Mouse (Mus musculus) liver, embryonic 11.5 days (tissue): ENCODE measurements around the gene Cdh20. TPM values are rescaled to one million over a fixed set of nuclear protein-coding genes. Genes with fewer than 3 reads are reported as not detected.

ENCODE experiments used
- ATAC-seq: fragments of 200-750 bp; cut with Nextera tagmentation; replicated peaks from 2 replicates; pipeline ENCODE4 v1.8.0; 2017; ENCODE audit warnings: moderate number of reproducible peaks, mild to moderate bottlenecking, moderate TSS enrichment, moderate library complexity; ENCODE audit not compliant: low FRiP score
- DNase-seq: peaks from one replicate; pipeline ENCODE4 v3.0.0-alpha.2; 2017; ENCODE audit warnings: low spot score
- H3K27ac ChIP-seq: fragments of 300-500 bp; sonication (generic); 2 replicates; pipeline ENCODE4 v1.5.1; 2014; ENCODE audit warnings: mild to moderate bottlenecking, low read depth, low read length, control low read depth
- H3K27me3 ChIP-seq: fragments of 300-500 bp; sonication (generic); replicated peaks from 2 replicates; pipeline ENCODE4 v1.6.1; 2014; ENCODE audit warnings: low read length, mixed read lengths; ENCODE audit not compliant: control insufficient read depth, insufficient read depth
- H3K36me3 ChIP-seq: fragments of 300-500 bp; sonication (generic); 2 replicates; pipeline ENCODE4 v1.6.1; 2014; ENCODE audit warnings: mild to moderate bottlenecking, low read length, moderate library complexity, mixed read lengths; ENCODE audit not compliant: control insufficient read depth, insufficient read depth
- H3K4me1 ChIP-seq: fragments of 300-500 bp; sonication (generic); replicated peaks from 2 replicates; pipeline ENCODE4 v1.6.1; 2014; ENCODE audit warnings: low read length, mixed read lengths; ENCODE audit not compliant: control insufficient read depth, insufficient read depth
- H3K4me2 ChIP-seq: fragments of 300-500 bp; sonication (generic); 2 replicates; pipeline ENCODE4 v1.6.1; 2014; ENCODE audit warnings: mild to moderate bottlenecking, control low read depth, moderate library complexity
- H3K4me3 ChIP-seq: fragments of 300-500 bp; sonication (generic); 2 replicates; pipeline ENCODE4 v1.5.1; 2014; ENCODE audit warnings: low read depth, low read length, control low read depth
- H3K9ac ChIP-seq: fragments of 300-500 bp; sonication (generic); 2 replicates; pipeline ENCODE4 v1.6.1; 2014; ENCODE audit warnings: low read depth, low read length, control low read depth
- H3K9me3 ChIP-seq: fragments of 300-500 bp; sonication (generic); 2 replicates; pipeline ENCODE4 v1.6.1; 2016; ENCODE audit warnings: low read length, inconsistent platforms, mixed read lengths; ENCODE audit not compliant: control insufficient read depth
- WGBS: fragments of 180-500 bp; shearing (Covaris S2); extraction: QIAGEN DNeasy Blood & Tissue Kit; methylation state at CpG from one replicate; pipeline ENCODE4 v1.1.7; 2014; 5-methylcytosine and 5-hydroxymethylcytosine counted together
- polyA plus RNA-seq: library from polyadenylated mRNA; unstranded; fragments of >200 nt; fragmentation: Nextera tagmentation; extraction: Ambion mirVana; gene quantifications from 2 replicates; pipeline ENCODE4 v1.2.1, GENCODE M21; 2014

Cdh20 gene
- polyA plus RNA-seq: not detected in 2 replicates

DNA sequence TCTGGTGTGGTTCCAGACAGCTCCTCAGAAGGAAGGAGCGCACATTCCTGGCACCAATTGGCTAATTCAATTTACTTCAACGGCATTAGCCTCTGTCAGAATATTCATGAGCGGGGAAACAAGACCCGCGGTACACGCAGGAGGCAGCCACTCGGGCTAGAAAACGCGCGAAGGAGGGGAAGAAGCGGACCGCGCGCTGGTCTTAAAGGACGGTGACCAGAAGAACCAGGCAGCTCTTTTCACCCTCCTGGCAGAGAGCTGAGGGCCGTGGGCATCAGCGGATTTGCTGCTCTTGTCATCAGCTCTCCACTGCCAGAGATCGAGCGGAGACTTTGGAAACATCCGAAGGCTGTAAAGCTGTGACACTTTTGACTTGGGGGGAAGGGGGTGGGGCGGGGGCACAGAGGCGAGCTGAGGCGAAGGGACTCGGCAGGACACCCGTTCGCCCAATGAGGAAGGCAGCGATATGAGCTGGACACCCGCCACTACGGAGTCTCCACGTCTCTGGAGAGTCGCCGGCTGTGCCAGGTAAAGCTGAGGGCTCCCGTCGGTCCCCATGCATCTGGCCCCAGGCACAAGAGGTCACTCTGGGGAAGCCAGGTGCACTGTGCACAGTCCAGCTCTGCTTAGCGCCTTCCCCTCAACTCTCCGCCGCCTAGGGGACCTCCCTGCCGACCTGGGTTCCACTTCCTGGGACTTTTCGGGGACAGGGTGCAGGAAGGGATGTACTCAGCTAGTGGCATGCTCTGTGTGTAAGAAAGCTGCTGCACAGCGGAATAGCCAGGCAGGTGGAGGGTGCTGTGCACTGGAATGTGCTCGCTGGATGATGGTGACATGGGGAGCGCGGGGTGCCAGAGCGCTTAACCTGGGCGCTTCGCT, at the start of gene Cdh20:
Gene Cdh20, plus strand, starts transcription at position 159 of the 879 bp plus-strand sequence.
- Histone ChIP-seq H3K4me1 (no peaks in the 10 kb centered on the region), H3K4me3 (peak within 1 kb of the TSS; percentile 43), H3K36me3 (no peaks in the 10 kb centered on the region), H3K9me3 (no peaks in the 10 kb centered on the region), H3K4me2 (peak within 1 kb of the TSS; percentile 68), H3K27me3 (peaks cover 26% of the 10 kb centered on the region), H3K27ac (no peak within 1 kb of the TSS), H3K9ac (no peak within 1 kb of the TSS)
- 2% methylated on average over 46 of the region's 46 CpGs for WGBS
- DNase-seq (peak; percentile 36), ATAC-seq (peak; percentile 20; the same call in 1 of the 2 replicates)

DNA sequence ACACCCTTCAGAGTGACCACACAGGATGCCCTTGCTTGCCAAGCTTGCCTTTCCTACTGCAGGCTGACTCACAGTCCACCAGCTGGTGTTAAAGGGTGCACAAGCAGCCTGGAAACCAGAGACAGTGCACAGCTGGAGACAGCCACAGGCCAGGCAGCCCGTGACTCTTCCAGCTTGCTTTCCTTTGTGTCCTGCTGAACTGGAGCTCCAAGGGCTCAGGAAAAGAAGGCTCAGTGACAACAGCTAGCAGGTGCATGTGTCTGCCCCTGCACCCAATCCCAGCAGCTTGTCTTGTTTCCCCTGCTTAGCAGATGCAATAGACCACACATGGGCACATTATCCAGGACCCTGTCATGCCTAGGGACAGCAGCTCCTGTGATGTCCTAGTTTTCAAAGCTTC, 21.5 kb upstream of the Cdh20 start:
- ATAC-seq: no peak

GRCm38 (mm10) chr1:104747438-104747837, 20.9 kb upstream of the Cdh20 start:
- DNase-seq (no peak), ATAC-seq (no peak)
- WGBS: 70% methylated on average over 4 of the region's 4 CpGs
- no peak overlapping the region for H3K4me3 ChIP-seq
- no peaks in the 10 kb centered on the region for H3K9me3 ChIP-seq
- no peak overlapping the region for H3K9ac ChIP-seq
- no peaks in the 10 kb centered on the region for H3K27me3 ChIP-seq
- H3K36me3 ChIP-seq: no peaks in the 10 kb centered on the region
- no peaks in the 10 kb centered on the region for H3K4me1 ChIP-seq
- no peak overlapping the region for H3K27ac ChIP-seq
- no peak overlapping the region for H3K4me2 ChIP-seq

More for the DNA sequence above, 21.5 kb upstream of the Cdh20 start:
- DNase-seq: no peak
- H3K36me3 ChIP-seq: no peaks in the 10 kb centered on the region
- WGBS: 9% methylated on average over 1 of the region's 1 CpGs
- H3K4me1 ChIP-seq: no peaks in the 10 kb centered on the region
- no peak overlapping the region for H3K4me3 ChIP-seq
- no peak overlapping the region for H3K9ac ChIP-seq
- H3K27me3 ChIP-seq: no peaks in the 10 kb centered on the region
- no peaks in the 10 kb centered on the region for H3K9me3 ChIP-seq
- no peak overlapping the region for H3K27ac ChIP-seq
- no peak overlapping the region for H3K4me2 ChIP-seq

- Histone ChIP-seq H3K9ac (no peak overlapping the region), H3K4me1 (no peaks in the 10 kb centered on the region), H3K27ac (no peak overlapping the region), H3K36me3 (no peaks in the 10 kb centered on the region), H3K4me2 (no peak overlapping the region), H3K27me3 (no peaks in the 10 kb centered on the region), H3K4me3 (no peak overlapping the region), H3K9me3 (no peaks in the 10 kb centered on the region)
- WGBS: 76% methylated on average over 8 of the region's 8 CpGs
- ATAC-seq: no peak
- DNase-seq: no peak
Measured at GRCm38 (mm10) chr1:104754483-104754882, 13.8 kb upstream of the Cdh20 start.

DNA sequence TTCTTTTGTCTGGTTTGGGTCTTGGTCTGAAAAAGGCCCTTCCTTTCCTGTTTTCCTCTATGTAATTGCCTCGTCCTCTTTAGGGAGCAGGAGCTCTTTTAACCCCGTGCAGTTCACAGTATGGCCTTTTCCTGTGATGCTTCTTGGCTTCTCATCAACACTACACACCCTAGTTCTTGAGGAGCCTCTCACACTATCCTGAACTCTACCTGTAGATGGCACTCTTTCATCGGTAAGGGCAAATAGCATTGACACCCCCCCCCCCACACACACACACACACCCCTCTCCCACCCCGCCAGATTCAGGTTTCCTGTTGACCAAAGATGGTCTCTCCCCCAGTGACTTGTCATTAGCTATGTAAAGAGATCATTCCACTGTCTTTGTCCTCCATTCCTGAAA, 12.4 kb upstream of the Cdh20 start:
- no peak overlapping the region for H3K9ac ChIP-seq
- no peaks in the 10 kb centered on the region for H3K27me3 ChIP-seq
- H3K36me3 ChIP-seq: no peaks in the 10 kb centered on the region
- ATAC-seq (no peak), DNase-seq (no peak)
- no peak overlapping the region for H3K4me2 ChIP-seq
- H3K4me1 ChIP-seq: no peaks in the 10 kb centered on the region
- no peak overlapping the region for H3K4me3 ChIP-seq
- 41% methylated on average over 4 of the region's 4 CpGs for WGBS
- H3K9me3 ChIP-seq: no peaks in the 10 kb centered on the region
- no peak overlapping the region for H3K27ac ChIP-seq

- DNase-seq (peak; percentile 36), ATAC-seq (no peak)
- Histone ChIP-seq H3K4me2 (peak overlapping the region; percentile 68), H3K9ac (no peak overlapping the region), H3K27ac (no peak overlapping the region), H3K27me3 (peaks cover 26% of the 10 kb centered on the region), H3K9me3 (no peaks in the 10 kb centered on the region), H3K4me1 (no peaks in the 10 kb centered on the region), H3K4me3 (peak overlapping the region; percentile 43), H3K36me3 (no peaks in the 10 kb centered on the region)
- under 1% methylated on average over 12 of the region's 12 CpGs for WGBS
Measured at GRCm38 (mm10) chr1:104769250-104769607, 900 bp downstream of the Cdh20 start.

GRCm38 (mm10) chr1:104771937-104772336, 3.6 kb downstream of the Cdh20 start:
- Histone ChIP-seq H3K9ac (no peak overlapping the region), H3K36me3 (no peaks in the 10 kb centered on the region), H3K27ac (no peak overlapping the region), H3K4me2 (no peak overlapping the region), H3K27me3 (peaks cover 26% of the 10 kb centered on the region), H3K4me1 (no peaks in the 10 kb centered on the region), H3K4me3 (no peak overlapping the region), H3K9me3 (no peaks in the 10 kb centered on the region)
- WGBS: 68% methylated on average over 4 of the region's 4 CpGs
- ATAC-seq (no peak), DNase-seq (no peak)

- no peaks in the 10 kb centered on the region for H3K9me3 ChIP-seq
- H3K9ac ChIP-seq: no peak overlapping the region
- DNase-seq (no peak), ATAC-seq (no peak)
- H3K36me3 ChIP-seq: no peaks in the 10 kb centered on the region
- no peak overlapping the region for H3K4me3 ChIP-seq
- H3K27me3 ChIP-seq: peaks cover 22% of the 10 kb centered on the region
- H3K4me2 ChIP-seq: no peak overlapping the region
- no peak overlapping the region for H3K27ac ChIP-seq
- 82% methylated on average over 2 of the region's 2 CpGs for WGBS
- H3K4me1 ChIP-seq: no peaks in the 10 kb centered on the region
Measured at GRCm38 (mm10) chr1:104773207-104773606, 4.9 kb downstream of the Cdh20 start.

GRCm38 (mm10) chr1:104793488-104793887, 25.2 kb downstream of the Cdh20 start:
- DNase-seq: no peak
- no peak overlapping the region for H3K4me2 ChIP-seq
- no peak overlapping the region for H3K4me3 ChIP-seq
- H3K9me3 ChIP-seq: no peaks in the 10 kb centered on the region
- no peaks in the 10 kb centered on the region for H3K27me3 ChIP-seq
- ATAC-seq: no peak
- WGBS: 80% methylated on average over 3 of the region's 3 CpGs
- no peak overlapping the region for H3K9ac ChIP-seq
- H3K27ac ChIP-seq: no peak overlapping the region
- H3K4me1 ChIP-seq: no peaks in the 10 kb centered on the region
- no peaks in the 10 kb centered on the region for H3K36me3 ChIP-seq
